Mouse (Mus musculus) testis, adult 2 months (tissue): ENCODE results near the gene Wasl.

ENCODE experiments used
- CTCF ChIP-seq: fragments of 200-500 bp; IDR thresholded peaks from 2 replicates; pipeline ENCODE4 v1.5.1; 2012; ENCODE audit warnings: low read depth, mild to moderate bottlenecking, inconsistent platforms, low read length, moderate library complexity; ENCODE audit not compliant: control insufficient read depth, insufficient read depth, insufficient replicate concordance
- POLR2A ChIP-seq: fragments of 200-500 bp; IDR thresholded peaks from 2 replicates; pipeline ENCODE4 v1.6.1; 2012; ENCODE audit warnings: low read depth, mild to moderate bottlenecking, inconsistent platforms, low read length, moderate library complexity; ENCODE audit not compliant: control insufficient read depth

GRCm38 (mm10) chr6:24645346-24646053, 19.3 kb downstream of the Wasl start:
- TF ChIP-seq CTCF (no peak), POLR2A (no peak)
